Mouse (Mus musculus): Measurements from ENCODE around the gene Smurf2. TPM values are rescaled to one million over a fixed set of nuclear protein-coding genes. Genes with fewer than 3 reads are reported as not detected.

Smurf2 gene
- 6.0 and 7.6 TPM in 2 replicates for polyA plus RNA-seq (2012; ENCODE audit: low replicate concordance)

GRCm38 (mm10) chr11:106920551-106921379 lies at the start of gene Smurf2:
Gene Smurf2, minus strand, starts transcription at chr11:106920715.

GRCm38 (mm10) chr11:106788775-106789459 lies 131.6 kb downstream of the Smurf2 start, which contains the start of the genes Ddx5 and Cep95:
Gene Ddx5, minus strand, starts transcription at chr11:106789185.
Gene Cep95, plus strand, starts transcription at chr11:106789252.

GRCm38 (mm10) chr11:106779388-106780088 lies 141.0 kb downstream of the Smurf2 start, which contains the start of gene Polg2:
Gene Polg2, minus strand, starts transcription at chr11:106779537.

Other genes with a start within 250 kb of the Smurf2 start
- gene Pecam1, start 170.1 kb downstream of the Smurf2 start, polyA plus RNA-seq (2012; ENCODE audit: low replicate concordance): 10.4 and 15.9 TPM in 2 replicates
- gene Milr1, start 169.5 kb downstream of the Smurf2 start, polyA plus RNA-seq (2012; ENCODE audit: low replicate concordance): 0.78 and 1.8 TPM in 2 replicates
- gene Polg2, start 141.2 kb downstream of the Smurf2 start, polyA plus RNA-seq (2012; ENCODE audit: low replicate concordance): 3.7 and 4.1 TPM in 2 replicates
- gene Ddx5, start 131.5 kb downstream of the Smurf2 start, polyA plus RNA-seq (2012; ENCODE audit: low replicate concordance): 3,300 and 9,073 TPM in 2 replicates
- gene Cep95, start 131.5 kb downstream of the Smurf2 start, polyA plus RNA-seq (2012; ENCODE audit: low replicate concordance): 1.6 and 4.7 TPM in 2 replicates
- 1.7 and 4.2 TPM in 2 replicates for gene Kpna2, start 78.8 kb upstream of the Smurf2 start, polyA plus RNA-seq (2012; ENCODE audit: low replicate concordance)
- 0.73 and 0.99 TPM in 2 replicates for gene 1810010H24Rik, start 105.0 kb upstream of the Smurf2 start, polyA plus RNA-seq (2012; ENCODE audit: low replicate concordance)
- 177 and 339 TPM in 2 replicates for gene Bptf, start 211.4 kb upstream of the Smurf2 start, polyA plus RNA-seq (2012; ENCODE audit: low replicate concordance)

All from hematopoietic multipotent progenitor cell, adult 10-12 weeks (in vitro differentiated cells).